Mouse (Mus musculus) bone marrow macrophage, adult 2 months (primary cell): Measurements from ENCODE around the gene Taf3.

Experiments used
- CTCF ChIP-seq: IDR thresholded peaks from 2 replicates; pipeline ENCODE4 v1.5.1; 2012; ENCODE audit warnings: low read depth, mild to moderate bottlenecking, low read length, moderate library complexity
- POLR2A ChIP-seq: IDR thresholded peaks from 2 replicates; pipeline ENCODE4 v1.6.1; 2012; ENCODE audit warnings: mild to moderate bottlenecking, low read depth, low read length, borderline replicate concordance

DNA sequence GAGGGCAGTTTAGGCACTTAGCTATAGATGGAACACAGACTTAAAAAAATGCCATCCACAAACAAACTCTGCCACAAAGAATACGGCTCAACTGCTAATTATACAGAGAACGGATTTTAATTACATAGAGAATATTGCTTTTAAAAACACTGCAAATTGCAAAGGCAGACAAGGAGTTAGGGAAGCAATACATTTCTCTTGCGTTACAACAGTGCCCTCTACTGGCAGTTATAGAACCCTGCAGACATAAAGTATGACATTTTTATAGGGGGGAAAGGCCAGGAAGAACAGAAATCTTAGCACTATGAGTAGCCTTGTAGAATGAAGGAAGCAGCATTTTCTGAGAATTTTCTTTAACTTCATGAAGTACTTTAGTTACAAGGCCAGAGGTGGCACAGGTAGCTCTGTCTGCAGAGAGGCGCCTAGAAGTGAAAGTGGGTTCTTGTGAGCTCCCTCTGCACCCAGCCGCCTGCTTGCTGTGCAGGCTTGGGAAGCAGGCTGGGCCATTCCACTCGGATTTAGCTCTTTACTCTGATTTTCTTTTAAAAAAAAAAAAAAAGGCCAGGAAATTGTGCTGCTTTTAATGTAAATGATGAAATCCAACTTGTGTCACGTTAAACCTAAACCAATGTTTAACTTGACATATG lies 38.0 kb downstream of the Taf3 start:
- TF ChIP-seq POLR2A (no peak), CTCF (no peak)
